Mouse (Mus musculus) limb, embryonic 14.5 days (tissue): ENCODE measurements at regions not wholly inside any gene's neighbourhood (a gene's known extent, or its start where the extent isn't known, plus 50 kb on each side); places are given as distances from the start of the nearest gene placed in this dataset.

Experiments used
- ATAC-seq: fragments of 200-750 bp; cut with Nextera tagmentation; 2 replicates; pipeline ENCODE4 v1.8.0; 2017; ENCODE audit warnings: low read depth, moderate number of reproducible peaks, moderate TSS enrichment; ENCODE audit not compliant: low FRiP score
- DNase-seq: peaks from one replicate; pipeline ENCODE4 v3.0.0-alpha.2; 2015; ENCODE audit warnings: low spot score
- H3K27ac ChIP-seq: fragments of 300-500 bp; sonication (generic); replicated peaks from 2 replicates; pipeline ENCODE4 v1.5.1; 2014; ENCODE audit warnings: low read depth, mild to moderate bottlenecking, low read length, moderate library complexity, mixed read lengths
- H3K27me3 ChIP-seq: fragments of 300-500 bp; sonication (generic); 2 replicates; pipeline ENCODE4 v1.6.1; 2014; ENCODE audit warnings: low read length, mixed read lengths; ENCODE audit not compliant: control insufficient read depth, insufficient read depth
- H3K36me3 ChIP-seq: fragments of 300-500 bp; sonication (generic); 2 replicates; pipeline ENCODE4 v1.6.1; 2014; ENCODE audit warnings: mild to moderate bottlenecking, low read length, moderate library complexity, mixed read lengths; ENCODE audit not compliant: control insufficient read depth, insufficient read depth
- H3K4me1 ChIP-seq: fragments of 300-500 bp; sonication (generic); 2 replicates; pipeline ENCODE4 v1.6.1; 2014; ENCODE audit warnings: antibody characterized with exemption, low read length, mixed read lengths; ENCODE audit not compliant: control insufficient read depth, insufficient read depth
- H3K4me2 ChIP-seq: fragments of 300-500 bp; sonication (generic); replicated peaks from 2 replicates; pipeline ENCODE4 v1.6.1; 2014; ENCODE audit warnings: low read depth, mild to moderate bottlenecking, low read length, moderate library complexity; ENCODE audit not compliant: severe bottlenecking
- H3K4me3 ChIP-seq: fragments of 300-500 bp; sonication (generic); replicated peaks from 2 replicates; pipeline ENCODE4 v1.5.1; 2014; ENCODE audit warnings: low read length
- H3K9ac ChIP-seq: fragments of 300-500 bp; sonication (generic); 2 replicates; pipeline ENCODE4 v1.6.1; 2014; ENCODE audit warnings: mild to moderate bottlenecking, low read depth, low read length, moderate library complexity; ENCODE audit not compliant: severe bottlenecking
- H3K9me3 ChIP-seq: fragments of 300-500 bp; sonication (generic); 2 replicates; pipeline ENCODE4 v1.6.1; 2016; ENCODE audit warnings: low read length; ENCODE audit not compliant: control insufficient read depth
- POLR2A ChIP-seq: fragments of 200-500 bp; IDR thresholded peaks from 2 replicates; pipeline ENCODE4 v1.8.0; 2012; ENCODE audit warnings: inconsistent platforms, mild to moderate bottlenecking, moderate library complexity, borderline replicate concordance; ENCODE audit not compliant: insufficient read depth, insufficient read length; ENCODE audit errors: extremely low read depth
- WGBS: fragments of 180-500 bp; shearing (Covaris S2); extraction: QIAGEN DNeasy Blood & Tissue Kit; methylation state at CpG from one replicate; pipeline ENCODE4 v1.1.7; 2014; 5-methylcytosine and 5-hydroxymethylcytosine counted together

DNA sequence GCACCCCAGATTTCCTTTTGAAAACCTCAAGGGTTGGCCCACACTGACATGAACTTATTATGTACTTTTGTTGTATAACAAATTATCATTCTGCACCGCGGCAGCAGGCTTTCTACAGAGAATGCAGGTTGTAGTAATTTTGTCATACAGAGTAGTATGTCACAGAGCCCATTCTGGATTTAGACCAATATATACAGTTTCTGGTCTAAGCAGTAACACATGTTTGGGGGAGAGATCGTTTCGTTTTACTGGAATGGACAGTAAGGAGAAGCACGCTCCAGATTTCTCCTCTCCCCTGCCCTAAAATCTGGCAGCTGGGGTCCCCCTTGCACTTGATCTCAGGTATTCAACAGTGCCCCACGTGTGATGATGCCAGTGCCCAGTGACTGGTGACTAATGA lies 76.0 kb upstream of the Smim23 start:
- Histone ChIP-seq H3K4me2 (peak overlapping the region; percentile 18), H3K36me3 (no peaks in the 10 kb centered on the region), H3K9ac (no peak overlapping the region), H3K4me3 (no peak overlapping the region), H3K9me3 (no peaks in the 10 kb centered on the region), H3K27ac (peak overlapping the region; percentile 46), H3K4me1 (peaks cover 42% of the 10 kb centered on the region), H3K27me3 (no peaks in the 10 kb centered on the region)
- DNase-seq (peak; percentile 65), ATAC-seq (peak; percentile 51; the same call in 1 of the 2 replicates)
- no peak for TF ChIP-seq POLR2A
- WGBS = 21% methylated on average over 6 of the region's 6 CpGs

DNA sequence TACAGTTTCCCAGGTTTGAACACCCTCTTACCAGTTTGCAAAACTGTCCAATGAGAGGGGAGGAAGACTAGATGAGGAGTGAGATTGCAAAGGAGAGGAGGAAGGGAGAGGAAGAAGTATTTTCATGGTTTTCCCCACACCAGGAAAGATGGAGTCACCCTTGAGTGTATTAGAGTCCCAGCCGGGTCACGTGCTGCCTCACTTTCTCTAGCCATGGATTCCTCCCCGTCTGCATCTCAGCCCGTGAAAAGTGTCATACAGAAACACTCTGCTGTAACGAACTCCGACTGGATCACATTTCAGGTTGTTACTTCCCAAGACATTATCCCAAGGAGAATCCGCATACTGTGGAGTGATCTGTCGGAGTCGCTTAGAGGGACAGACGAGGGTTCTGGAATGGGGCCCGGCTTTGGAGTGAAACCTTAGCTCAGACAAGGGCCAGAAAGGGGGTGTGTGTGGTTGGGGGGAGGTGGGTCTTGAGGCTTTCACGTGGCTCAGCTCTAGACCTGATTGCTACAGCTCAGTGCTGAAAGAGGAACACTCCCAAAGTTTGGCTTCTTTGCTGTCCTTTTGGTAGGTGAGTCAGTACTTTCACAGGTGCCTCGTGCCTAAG lies 75.3 kb upstream of the Smim23 start:
- peak; percentile 75 for DNase-seq

DNA sequence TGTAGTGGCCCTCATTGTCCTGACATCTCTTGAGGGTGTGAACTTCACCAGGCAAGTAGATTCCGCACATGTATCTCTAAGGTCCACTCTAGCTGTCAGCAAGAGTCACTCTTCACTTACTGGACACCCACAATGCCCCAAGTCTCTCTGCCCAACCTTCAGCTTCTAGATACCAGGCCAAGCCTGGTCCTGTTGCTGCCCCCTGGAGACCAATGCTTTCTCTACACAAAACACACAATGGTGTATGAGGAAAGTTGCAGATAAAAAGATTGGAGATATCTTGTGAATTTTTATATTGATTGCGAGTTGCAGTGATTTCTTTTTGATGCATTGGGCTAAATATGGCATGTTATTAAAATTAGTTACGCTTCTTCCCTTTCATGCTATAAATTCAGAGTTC lies 71.0 kb upstream of the Smim23 start:
- Histone ChIP-seq H3K36me3 (no peaks in the 10 kb centered on the region), H3K9ac (no peak overlapping the region), H3K4me2 (no peak overlapping the region), H3K9me3 (no peaks in the 10 kb centered on the region), H3K27me3 (no peaks in the 10 kb centered on the region), H3K4me1 (peaks cover 19% of the 10 kb centered on the region), H3K27ac (no peak overlapping the region), H3K4me3 (no peak overlapping the region)
- DNase-seq = no peak
- no peak for TF ChIP-seq POLR2A
- ATAC-seq = no peak
- 74% methylated on average over 3 of the region's 3 CpGs for WGBS

More for the DNA sequence above, 75.3 kb upstream of the Smim23 start:
- Histone ChIP-seq H3K27me3 (no peaks in the 10 kb centered on the region), H3K36me3 (no peaks in the 10 kb centered on the region), H3K9ac (no peak overlapping the region), H3K27ac (peak overlapping the region; percentile 58; the same call in 1 of the 2 replicates), H3K4me3 (no peak overlapping the region), H3K4me2 (peak overlapping the region; percentile 18; the same call in 1 of the 2 replicates), H3K4me1 (peaks cover 42% of the 10 kb centered on the region), H3K9me3 (no peaks in the 10 kb centered on the region)
- ATAC-seq = peak; percentile 83
- TF ChIP-seq POLR2A = no peak
- 22% methylated on average over 13 of the region's 13 CpGs for WGBS

DNA sequence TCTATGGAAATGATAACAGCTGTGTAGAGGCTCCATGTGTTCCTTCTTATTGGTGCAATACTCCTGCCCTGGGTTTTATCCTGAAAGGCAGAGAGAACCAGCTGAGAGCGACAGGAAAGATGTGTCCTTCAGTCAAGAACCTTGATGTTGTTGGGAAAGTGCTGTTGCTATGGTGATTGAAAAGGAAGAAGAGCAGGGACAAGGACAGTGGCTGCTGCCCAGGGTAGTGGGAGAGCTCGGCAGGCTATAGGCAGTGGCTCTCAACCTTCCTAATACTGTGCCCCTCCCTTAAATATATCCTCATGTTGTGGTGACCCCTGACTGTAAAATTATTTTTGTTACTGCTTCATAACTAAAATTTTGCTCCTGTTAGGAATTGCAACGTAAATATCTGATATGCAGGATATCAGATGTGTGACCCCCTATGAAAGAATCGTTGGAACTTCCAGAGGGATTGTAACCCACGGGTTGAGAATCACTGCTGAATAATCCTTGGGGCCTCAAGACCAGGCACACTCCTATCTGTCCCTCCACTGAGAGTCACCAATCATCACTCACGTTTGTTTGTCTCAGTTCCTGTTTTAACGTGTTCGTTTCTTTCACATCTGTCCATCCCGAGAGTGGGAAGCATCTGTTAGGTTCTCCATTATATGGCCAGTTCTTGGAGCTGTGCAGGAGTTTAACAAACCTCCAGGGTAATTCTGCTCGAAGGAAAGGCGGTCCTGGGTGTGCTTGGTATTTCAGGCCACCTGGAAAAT lies 68.9 kb upstream of the Smim23 start:
- 43% methylated on average over 11 of the region's 11 CpGs for WGBS
- no peak overlapping the region for H3K4me3 ChIP-seq
- no peaks in the 10 kb centered on the region for H3K27me3 ChIP-seq
- no peak for TF ChIP-seq POLR2A
- no peak overlapping the region for H3K4me2 ChIP-seq
- H3K4me1 ChIP-seq = peaks cover 4% of the 10 kb centered on the region; the same call in 1 of the 2 replicates
- H3K9me3 ChIP-seq = no peaks in the 10 kb centered on the region
- no peaks in the 10 kb centered on the region for H3K36me3 ChIP-seq
- no peak overlapping the region for H3K27ac ChIP-seq
- ATAC-seq = no peak
- no peak overlapping the region for H3K9ac ChIP-seq
- no peak for DNase-seq

DNA sequence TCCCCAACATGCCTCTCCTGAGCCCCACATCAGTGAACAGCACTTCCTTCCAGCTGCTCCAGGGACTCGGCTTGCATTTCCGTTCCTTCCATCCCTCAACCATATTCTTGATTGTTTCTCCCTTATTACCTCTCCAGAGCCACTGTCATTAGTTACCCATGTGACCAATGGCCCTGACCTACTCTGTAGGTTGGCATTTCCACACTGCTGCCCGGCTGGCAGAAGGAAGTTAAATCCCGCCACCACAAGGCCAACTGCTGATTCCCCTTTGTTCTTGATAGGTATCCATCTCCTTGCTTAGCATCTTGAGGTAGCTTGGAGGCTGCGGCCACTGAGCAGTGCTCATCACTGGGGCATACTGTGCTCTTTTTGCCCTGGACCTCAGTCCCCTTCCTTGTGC lies 68.1 kb upstream of the Smim23 start:
- WGBS = 85% methylated on average over 5 of the region's 5 CpGs
- H3K9me3 ChIP-seq = no peaks in the 10 kb centered on the region
- H3K4me2 ChIP-seq = no peak overlapping the region
- DNase-seq = no peak
- no peak for TF ChIP-seq POLR2A
- H3K27ac ChIP-seq = no peak overlapping the region
- H3K36me3 ChIP-seq = no peaks in the 10 kb centered on the region
- no peak overlapping the region for H3K9ac ChIP-seq
- no peaks in the 10 kb centered on the region for H3K27me3 ChIP-seq
- ATAC-seq = no peak
- peaks cover 4% of the 10 kb centered on the region; the same call in 1 of the 2 replicates for H3K4me1 ChIP-seq
- no peak overlapping the region for H3K4me3 ChIP-seq
